Mouse (Mus musculus) ES-E14 (cell line): ENCODE measurements around the gene Slc35b4.

Source experiments
- MAFK ChIP-seq: IDR thresholded peaks from 2 replicates; pipeline ENCODE4 v1.6.1; 2014; ENCODE audit warnings: mild to moderate bottlenecking, low read depth, low read length, inconsistent platforms; ENCODE audit not compliant: insufficient read depth
- ZC3H11A ChIP-seq: IDR thresholded peaks from 2 replicates; pipeline ENCODE4 v1.6.1; 2012; ENCODE audit warnings: low read depth, mild to moderate bottlenecking, inconsistent platforms, low read length, borderline replicate concordance

- TF ChIP-seq ZC3H11A (no peak), MAFK (no peak)
Observed at GRCm38 (mm10) chr6:34146042-34146441, 30.9 kb downstream of the Slc35b4 start.
